Mouse (Mus musculus) forebrain, postnatal 0 days (tissue): ENCODE measurements around the gene Eml3. TPM values are rescaled to one million over a fixed set of nuclear protein-coding genes. Genes with fewer than 3 reads are reported as not detected.

ENCODE experiments used
- ATAC-seq: fragments of 200-750 bp; cut with Nextera tagmentation; 2 replicates; pipeline ENCODE4 v1.8.0; 2017; ENCODE audit warnings: mild to moderate bottlenecking, moderate library complexity
- DNase-seq: peaks from one replicate; pipeline ENCODE4 v3.0.0-alpha.2; 2015
- H3K27ac ChIP-seq: fragments of 300-500 bp; sonication (generic); 2 replicates; pipeline ENCODE4 v1.5.1; 2014; ENCODE audit warnings: low read depth, mild to moderate bottlenecking, antibody characterized with exemption, low read length, moderate library complexity, mixed read lengths
- H3K27me3 ChIP-seq: fragments of 300-500 bp; sonication (generic); 2 replicates; pipeline ENCODE4 v1.6.1; 2014; ENCODE audit warnings: mild to moderate bottlenecking, low read length, mixed read lengths; ENCODE audit not compliant: insufficient read depth
- H3K36me3 ChIP-seq: fragments of 300-500 bp; sonication (generic); 2 replicates; pipeline ENCODE4 v1.6.1; 2014; ENCODE audit warnings: mild to moderate bottlenecking, moderate library complexity; ENCODE audit not compliant: insufficient read depth
- H3K4me1 ChIP-seq: fragments of 300-500 bp; sonication (generic); 2 replicates; pipeline ENCODE4 v1.6.1; 2014; ENCODE audit warnings: antibody characterized with exemption; ENCODE audit not compliant: insufficient read depth
- H3K4me2 ChIP-seq: fragments of 300-500 bp; sonication (generic); 2 replicates; pipeline ENCODE4 v1.6.1; 2014; ENCODE audit warnings: low read depth, mild to moderate bottlenecking, moderate library complexity
- H3K4me3 ChIP-seq: fragments of 300-500 bp; sonication (generic); 2 replicates; pipeline ENCODE4 v1.5.1; 2014; ENCODE audit warnings: low read depth, low read length, mixed read lengths
- H3K9ac ChIP-seq: fragments of 300-500 bp; sonication (generic); 2 replicates; pipeline ENCODE4 v1.6.1; 2014; ENCODE audit warnings: mild to moderate bottlenecking
- H3K9me3 ChIP-seq: fragments of 300-500 bp; sonication (generic); 2 replicates; pipeline ENCODE4 v1.6.1; 2016; ENCODE audit warnings: low read length
- CTCF ChIP-seq: sonication (generic); IDR thresholded peaks from 2 replicates; pipeline ENCODE4 v1.5.1; 2016; ENCODE audit warnings: antibody characterized with exemption, control low read depth, low read depth
- WGBS: fragments of 180-500 bp; shearing (Covaris S2); extraction: QIAGEN DNeasy Blood & Tissue Kit; methylation state at CpG from one replicate; pipeline ENCODE4 v1.1.7; 2014; 5-methylcytosine and 5-hydroxymethylcytosine counted together
- polyA plus RNA-seq: library from polyadenylated mRNA; unstranded; fragments of >200 nt; fragmentation: Nextera tagmentation; extraction: Ambion mirVana; gene quantifications from 2 replicates; pipeline ENCODE4 v1.2.1, GENCODE M21; 2015
- total RNA-seq: library from RNA; depleted of rRNA; stranded (reverse); fragments of >200 nt; gene quantifications from 2 replicates; pipeline ENCODE4 v1.2.3, GENCODE M21; 2014

Gene Eml3
- total and polyA plus RNA-seq, 2 experiments from 2014 or later: 7.3 to 8.1 TPM

DNA sequence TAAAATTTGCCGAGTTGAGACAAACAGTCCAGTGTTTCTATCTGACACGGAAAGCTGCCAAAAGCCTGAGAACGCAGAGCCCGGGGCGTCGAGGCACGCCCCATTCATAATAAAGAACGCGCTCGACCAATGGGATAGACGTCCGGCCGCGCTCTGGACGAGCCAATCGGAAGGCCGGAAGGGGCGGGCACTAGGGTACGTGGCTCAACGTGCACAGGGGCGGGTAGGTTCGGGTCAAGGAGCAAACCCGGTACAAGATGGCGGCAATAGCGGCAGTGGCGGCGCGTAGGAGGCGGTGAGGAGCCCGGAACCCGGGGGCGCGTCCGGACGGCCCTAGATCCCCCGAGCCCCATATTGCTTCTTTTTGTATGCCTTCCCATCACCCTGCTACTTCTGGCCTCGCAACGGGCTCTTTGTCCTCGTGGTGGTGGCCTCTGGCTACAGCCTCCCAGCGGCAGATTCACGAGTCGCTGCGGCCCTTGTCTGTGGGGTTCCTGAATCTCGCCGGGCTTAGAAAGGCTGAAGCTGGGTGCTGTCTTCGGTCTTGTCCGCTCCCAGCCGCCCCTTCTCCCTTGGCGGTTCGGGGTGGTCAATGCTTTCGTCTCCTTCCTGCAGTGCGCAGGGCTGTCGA is 31.4 kb upstream of the Eml3 start, which contains the start of gene Ganab:
Gene Ganab, plus strand, starts transcription at position 207 of the 631 bp plus-strand sequence.
- under 1% methylated on average over 53 of the region's 53 CpGs for WGBS
- H3K27me3 ChIP-seq: no peaks in the 10 kb centered on the region
- peak within 1 kb of the TSS; percentile 78 for H3K4me3 ChIP-seq
- peak within 1 kb of the TSS; percentile 82 for H3K9ac ChIP-seq
- H3K4me1 ChIP-seq: peaks cover 11% of the 10 kb centered on the region
- peaks cover 20% of the 10 kb centered on the region for H3K36me3 ChIP-seq
- DNase-seq (peak; percentile 97), ATAC-seq (peak; percentile 99)
- H3K9me3 ChIP-seq: no peaks in the 10 kb centered on the region
- TF ChIP-seq CTCF: peak; percentile 45
- peak within 1 kb of the TSS; percentile 86 for H3K27ac ChIP-seq
- peak within 1 kb of the TSS; percentile 75 for H3K4me2 ChIP-seq

DNA sequence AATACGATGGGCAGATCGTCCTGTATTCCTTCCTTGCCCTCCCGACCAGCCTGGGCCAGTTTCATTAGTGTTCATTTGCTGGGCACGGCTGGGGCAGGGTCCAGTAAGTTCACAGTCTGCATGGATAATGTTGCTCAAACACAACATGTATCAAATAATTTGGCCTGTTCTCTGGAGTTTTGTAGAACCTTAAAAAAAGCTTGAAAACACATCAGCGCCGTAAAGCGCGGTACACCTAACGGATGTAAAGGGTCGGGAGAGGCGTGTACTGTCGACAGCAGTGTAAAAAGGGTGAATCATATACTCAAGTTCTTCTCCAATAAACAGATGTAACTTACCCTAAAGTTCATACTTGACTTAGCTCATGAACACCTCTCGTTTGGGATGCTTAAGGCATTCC is 30.8 kb upstream of the Eml3 start:
- Histone ChIP-seq H3K36me3 (peaks cover 26% of the 10 kb centered on the region), H3K4me2 (peak overlapping the region; percentile 75), H3K27me3 (no peaks in the 10 kb centered on the region), H3K4me1 (peaks cover 11% of the 10 kb centered on the region), H3K9me3 (no peaks in the 10 kb centered on the region), H3K4me3 (peak overlapping the region; percentile 78), H3K9ac (peak overlapping the region; percentile 82), H3K27ac (peak overlapping the region; percentile 86)
- WGBS: 10% methylated on average over 13 of the region's 13 CpGs
- no peak for ATAC-seq
- DNase-seq: peak; percentile 8
- no peak for TF ChIP-seq CTCF

DNA sequence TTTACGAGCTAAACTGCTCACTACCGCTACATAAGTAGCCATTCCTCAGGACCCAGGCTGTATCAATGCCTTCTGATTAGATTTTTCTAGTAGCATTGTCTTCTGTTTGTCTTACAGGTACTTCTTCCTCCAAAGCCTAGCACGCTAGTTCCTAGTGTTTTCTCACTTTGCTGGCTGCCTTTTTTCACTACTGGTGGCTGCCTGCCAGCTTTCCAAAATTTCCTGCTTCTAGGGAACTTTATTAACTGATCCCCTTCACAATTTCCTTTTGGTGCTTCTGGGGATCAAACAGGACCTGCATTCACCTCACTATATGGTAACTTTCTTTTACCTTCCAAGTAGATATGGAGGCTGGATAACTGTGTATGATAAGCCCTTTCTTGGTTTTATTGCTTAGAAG is 30.3 kb upstream of the Eml3 start:
- no peak overlapping the region for H3K27ac ChIP-seq
- H3K27me3 ChIP-seq: no peaks in the 10 kb centered on the region
- H3K9me3 ChIP-seq: no peaks in the 10 kb centered on the region
- H3K4me1 ChIP-seq: peaks cover 11% of the 10 kb centered on the region
- ATAC-seq (no peak), DNase-seq (no peak)
- H3K4me3 ChIP-seq: peak overlapping the region; percentile 78
- H3K4me2 ChIP-seq: peak overlapping the region; percentile 75
- peaks cover 30% of the 10 kb centered on the region for H3K36me3 ChIP-seq
- peak overlapping the region; percentile 82; the same call in 1 of the 2 replicates for H3K9ac ChIP-seq
- no peak for TF ChIP-seq CTCF
- 52% methylated on average over 3 of the region's 3 CpGs for WGBS

DNA sequence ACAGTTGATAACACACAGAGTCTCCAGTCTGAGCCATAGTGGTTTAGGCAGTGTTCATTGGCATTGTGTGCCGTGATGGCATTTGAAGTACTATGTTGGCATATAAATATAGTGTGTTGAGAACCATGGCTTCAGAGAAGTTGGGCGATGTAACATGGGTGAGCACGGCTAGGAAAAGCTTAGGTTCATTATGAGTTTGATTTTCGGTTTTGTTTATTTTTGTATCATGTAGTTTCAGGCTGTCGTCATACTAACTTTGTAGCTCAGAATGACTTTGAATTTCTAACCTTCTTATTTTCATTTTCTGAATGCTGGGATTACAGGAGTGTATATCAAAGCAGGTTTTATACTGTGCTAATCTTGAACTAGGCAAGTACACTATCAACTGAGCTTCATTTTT is 25.9 kb upstream of the Eml3 start:
- no peak for ATAC-seq
- no peak overlapping the region for H3K27ac ChIP-seq
- no peak overlapping the region for H3K9ac ChIP-seq
- H3K27me3 ChIP-seq: no peaks in the 10 kb centered on the region
- no peak for DNase-seq
- WGBS: 94% methylated on average over 5 of the region's 5 CpGs
- no peaks in the 10 kb centered on the region for H3K9me3 ChIP-seq
- TF ChIP-seq CTCF: no peak
- H3K36me3 ChIP-seq: peaks cover 58% of the 10 kb centered on the region
- peaks cover 6% of the 10 kb centered on the region for H3K4me1 ChIP-seq
- no peak overlapping the region for H3K4me3 ChIP-seq
- no peak overlapping the region for H3K4me2 ChIP-seq

DNA sequence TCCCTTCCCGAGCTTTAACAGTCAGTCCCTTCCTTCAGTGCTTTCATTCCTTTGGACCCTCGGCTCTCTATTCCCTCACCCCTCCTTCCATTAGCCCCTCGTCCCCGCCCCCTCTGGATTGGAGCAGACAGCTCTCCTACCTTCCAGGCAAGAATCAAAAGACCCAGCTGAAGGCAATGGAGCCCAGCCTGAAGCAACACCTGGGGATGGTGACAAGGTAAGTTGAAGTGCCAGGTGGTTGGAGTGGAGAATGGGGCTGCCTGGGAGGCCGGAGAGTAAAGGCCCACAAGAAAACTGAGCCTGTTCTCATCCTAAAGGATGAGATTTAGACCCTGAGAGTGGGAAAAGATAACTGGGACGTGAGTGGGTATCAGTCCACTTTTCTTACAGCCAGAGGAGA is 20.8 kb upstream of the Eml3 start:
- H3K9ac ChIP-seq: no peak overlapping the region
- no peak for TF ChIP-seq CTCF
- no peaks in the 10 kb centered on the region for H3K27me3 ChIP-seq
- H3K4me2 ChIP-seq: no peak overlapping the region
- ATAC-seq (no peak), DNase-seq (no peak)
- H3K9me3 ChIP-seq: no peaks in the 10 kb centered on the region
- no peak overlapping the region for H3K27ac ChIP-seq
- 91% methylated on average over 6 of the region's 6 CpGs for WGBS
- no peak overlapping the region for H3K4me3 ChIP-seq
- H3K36me3 ChIP-seq: peaks cover 91% of the 10 kb centered on the region
- no peaks in the 10 kb centered on the region for H3K4me1 ChIP-seq

DNA sequence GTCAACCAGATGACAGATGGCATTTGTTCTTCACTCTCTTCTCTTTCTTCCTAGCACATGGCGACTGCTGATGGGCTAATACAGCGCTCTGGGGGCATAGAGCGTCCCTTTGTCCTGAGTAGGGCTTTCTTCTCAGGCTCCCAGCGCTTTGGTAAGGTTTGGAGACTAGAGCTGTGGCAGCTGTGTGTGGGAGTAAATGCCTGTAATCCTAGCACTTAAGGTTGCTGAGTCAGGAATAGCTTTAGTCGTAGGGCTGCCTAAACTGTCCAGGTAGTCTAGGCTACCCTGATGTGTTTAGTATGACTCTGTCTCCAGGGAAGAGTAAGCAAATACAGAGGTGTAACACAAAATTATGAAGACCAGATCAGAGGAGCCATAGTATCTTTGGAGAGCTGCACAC is 17.5 kb upstream of the Eml3 start:
- Histone ChIP-seq H3K27ac (no peak overlapping the region), H3K4me1 (no peaks in the 10 kb centered on the region), H3K36me3 (peaks cover 94% of the 10 kb centered on the region), H3K27me3 (no peaks in the 10 kb centered on the region), H3K9ac (no peak overlapping the region), H3K9me3 (no peaks in the 10 kb centered on the region), H3K4me3 (no peak overlapping the region), H3K4me2 (no peak overlapping the region)
- no peak for DNase-seq
- no peak for ATAC-seq
- no peak for TF ChIP-seq CTCF
- 95% methylated on average over 5 of the region's 5 CpGs for WGBS

DNA sequence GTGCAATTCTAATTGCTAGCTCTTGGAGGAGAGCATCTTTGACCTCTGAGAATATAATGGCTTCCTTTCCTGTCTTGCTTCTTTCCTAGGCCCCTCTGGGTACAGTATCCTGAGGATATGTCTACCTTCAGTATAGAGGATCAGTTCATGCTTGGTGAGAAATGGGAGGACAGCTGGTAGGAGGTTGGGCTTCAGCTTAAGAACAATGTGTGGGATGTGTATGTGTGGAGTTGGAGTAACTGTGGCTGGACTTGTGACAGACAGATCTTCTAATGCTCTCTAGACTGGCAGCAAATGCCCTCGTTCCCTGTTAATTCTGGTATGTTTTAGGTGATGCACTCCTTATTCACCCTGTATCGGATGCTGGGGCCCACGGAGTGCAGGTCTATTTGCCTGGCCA is 15.1 kb upstream of the Eml3 start:
- 96% methylated on average over 3 of the region's 3 CpGs for WGBS
- H3K36me3 ChIP-seq: peaks cover 70% of the 10 kb centered on the region
- no peaks in the 10 kb centered on the region for H3K9me3 ChIP-seq
- H3K4me3 ChIP-seq: no peak overlapping the region
- TF ChIP-seq CTCF: no peak
- H3K27ac ChIP-seq: no peak overlapping the region
- H3K4me1 ChIP-seq: no peaks in the 10 kb centered on the region
- no peak for DNase-seq
- no peak overlapping the region for H3K4me2 ChIP-seq
- no peak overlapping the region for H3K9ac ChIP-seq
- H3K27me3 ChIP-seq: no peaks in the 10 kb centered on the region
- no peak for ATAC-seq
